Mouse (Mus musculus) 3T3-L1 (cell line): Measurements from ENCODE around the gene Pus10.

ENCODE experiments used
- DNase-seq: peaks from one replicate; pipeline ENCODE4 v3.0.0-alpha.2; 2015; ENCODE audit warnings: low read depth, low spot score

Pus10 gene

DNA sequence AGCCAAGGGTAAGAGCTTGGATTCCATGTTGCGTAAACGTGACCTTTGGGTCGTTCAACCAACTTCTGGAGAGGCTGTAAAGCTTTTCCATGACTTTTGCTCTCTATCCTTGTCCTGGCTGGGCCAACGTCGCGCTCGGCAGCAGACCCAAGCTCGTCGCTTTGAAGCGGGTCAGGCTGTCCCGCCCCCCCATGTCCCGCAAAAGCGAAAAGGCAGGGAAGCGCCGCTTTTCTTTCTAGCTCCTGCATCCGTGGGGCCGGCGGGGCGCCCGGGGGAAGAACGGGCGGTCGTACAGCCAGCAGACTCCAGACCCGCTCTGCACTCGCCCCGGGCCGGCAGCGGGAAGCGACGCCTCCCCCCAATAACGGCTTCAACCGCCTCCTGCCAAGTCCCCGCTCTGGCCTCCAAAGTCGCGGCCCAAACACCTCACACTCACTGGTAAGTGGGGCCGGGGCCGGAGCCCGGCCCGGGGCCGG lies at the start of gene Pus10:
Gene Pus10 (plus strand): TSS at position 364 of the 476 bp plus-strand sequence.
- DNase-seq = peak; percentile 60

DNA sequence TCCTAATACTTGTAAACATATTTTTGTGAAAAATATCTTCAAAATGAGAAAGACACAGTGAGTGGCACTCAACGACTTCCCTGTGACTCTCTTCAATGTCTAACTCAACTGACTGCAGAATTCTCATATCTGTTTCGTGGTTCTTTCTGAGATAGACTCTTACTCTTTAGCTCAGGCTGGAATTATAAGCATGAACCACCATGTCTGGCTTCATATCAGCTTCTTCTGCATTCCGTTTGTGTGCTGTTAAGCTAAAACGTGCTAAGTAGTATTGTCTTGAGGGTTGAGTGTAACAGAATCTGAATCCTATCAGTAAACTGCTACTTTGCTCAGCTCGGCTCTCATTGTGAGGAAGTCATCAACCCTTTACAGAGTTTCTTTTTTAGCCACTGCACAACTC lies 46.5 kb upstream of the Pus10 start:
- DNase-seq = no peak

DNA sequence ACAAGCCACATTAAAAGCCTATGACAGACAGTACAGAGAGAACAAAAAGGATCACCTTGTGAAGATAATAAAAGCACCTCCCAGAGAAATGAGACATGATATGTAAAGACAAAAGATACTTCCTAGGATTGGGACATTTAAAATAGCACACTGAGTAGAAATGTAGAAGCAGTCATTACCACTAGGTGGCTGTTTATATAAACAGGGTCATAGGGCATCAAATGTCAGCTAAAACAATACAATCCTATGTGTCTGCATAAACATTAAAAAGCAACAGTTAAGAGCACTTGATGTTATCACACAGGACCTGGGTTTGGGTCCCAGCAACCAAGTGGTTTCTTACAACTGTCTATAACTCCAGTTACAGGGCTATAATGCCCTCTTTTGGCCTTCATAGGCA lies 34.8 kb upstream of the Pus10 start:
- DNase-seq = peak; percentile 27

DNA sequence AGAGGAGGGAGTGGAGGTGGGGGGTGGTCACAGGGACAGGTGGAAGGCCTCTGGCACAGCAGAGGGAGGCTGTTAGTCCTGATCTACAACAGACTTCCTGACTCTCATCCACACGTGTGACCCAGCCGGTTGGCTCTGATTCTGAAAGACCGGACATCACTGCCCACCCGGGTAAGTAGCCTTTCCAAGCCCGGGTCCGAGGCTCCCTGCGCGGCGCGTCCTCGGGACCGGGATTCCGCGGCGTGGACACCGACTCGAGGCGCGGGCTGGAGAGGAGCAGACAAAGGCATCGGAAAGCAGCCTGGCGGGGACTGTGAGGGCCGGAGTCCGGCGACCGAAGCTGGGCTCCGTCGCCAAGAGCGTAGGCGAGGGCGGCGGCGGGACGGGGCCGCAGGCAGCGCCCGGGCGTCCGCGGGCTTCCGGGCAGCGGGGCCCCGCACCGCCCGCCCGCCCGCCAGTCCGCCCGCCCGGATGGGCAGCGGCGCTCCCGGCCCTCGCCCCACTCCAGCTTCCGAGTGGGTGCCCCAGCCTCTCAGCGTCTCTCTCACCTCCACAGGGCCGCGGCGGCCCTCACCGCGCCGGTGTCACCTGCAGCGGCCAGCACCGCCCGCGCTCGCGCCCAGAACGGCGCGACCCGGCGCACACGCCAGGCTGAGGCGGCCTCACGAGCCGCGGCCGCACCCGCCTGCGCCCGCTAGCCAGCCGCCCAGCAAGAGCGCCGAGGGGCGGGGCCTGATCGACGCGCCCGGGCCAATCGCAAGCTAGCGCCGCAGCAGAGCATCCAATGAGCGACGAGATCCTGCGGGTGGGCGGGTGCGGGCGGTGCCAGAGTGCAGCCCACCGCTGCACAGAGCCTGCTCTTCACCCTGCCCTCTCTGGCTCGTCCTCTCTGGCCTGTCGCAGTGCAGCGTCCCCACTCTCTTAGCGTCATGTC lies 32.3 kb upstream of the Pus10 start, which contains the start of gene 0610010F05Rik:
Gene 0610010F05Rik (minus strand): TSS at position 695 of the 934 bp plus-strand sequence.
- peak; percentile 87 for DNase-seq

DNA sequence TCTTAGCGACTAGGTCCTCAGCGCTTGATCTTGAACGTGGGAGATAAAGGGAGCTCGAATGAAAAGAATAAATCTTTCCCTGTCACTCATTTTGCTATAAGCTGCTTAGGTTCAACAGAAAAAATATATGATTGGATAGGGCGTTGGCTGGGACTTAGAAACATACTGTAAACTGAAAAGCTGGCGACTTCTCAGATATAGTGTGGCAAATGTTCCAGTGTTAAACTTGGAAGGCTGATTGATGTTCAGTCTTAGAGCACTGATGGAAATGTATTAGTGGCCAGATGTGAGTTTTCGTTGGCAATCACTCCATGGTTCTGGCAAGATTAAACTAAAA lies 31.6 kb upstream of the Pus10 start:
- no peak for DNase-seq

DNA sequence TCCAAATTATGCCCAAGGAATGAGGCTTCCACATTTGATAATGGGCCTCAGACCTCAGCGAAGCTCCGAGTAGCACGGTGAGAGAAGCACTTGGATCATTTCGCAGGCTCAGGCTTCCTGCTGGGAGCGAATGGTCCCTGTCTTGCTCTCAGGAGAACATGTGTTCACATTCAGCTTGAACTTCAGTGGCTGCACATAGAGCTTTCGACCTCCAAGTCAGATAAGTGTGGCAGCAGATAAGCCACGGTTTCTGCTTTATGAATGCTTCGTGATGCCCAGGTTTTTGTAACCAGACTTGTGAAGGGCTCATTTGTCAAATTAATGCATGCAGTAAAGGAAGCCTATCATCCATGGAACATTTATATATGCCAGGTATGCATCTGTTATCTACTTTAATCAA lies 30.9 kb upstream of the Pus10 start:
- DNase-seq = no peak

DNA sequence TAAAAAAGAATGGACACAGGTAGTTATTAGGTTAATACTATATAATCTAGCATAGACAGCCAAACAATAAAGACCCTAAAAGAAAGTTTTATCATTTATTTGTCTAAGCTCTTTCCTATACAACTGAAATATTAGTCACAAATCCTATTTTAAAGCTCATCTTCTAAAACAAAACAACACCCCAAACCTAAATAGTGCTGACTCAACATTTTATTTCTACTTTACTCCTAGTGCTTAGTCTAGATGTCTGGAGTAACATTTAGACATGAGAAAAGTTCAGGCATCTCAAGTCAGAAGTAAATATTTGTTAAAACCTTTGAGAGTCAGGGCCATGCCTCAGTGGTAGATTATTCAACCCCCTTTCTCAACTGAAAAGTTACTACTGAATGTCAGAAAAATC lies 18.0 kb upstream of the Pus10 start:
- DNase-seq = no peak

DNA sequence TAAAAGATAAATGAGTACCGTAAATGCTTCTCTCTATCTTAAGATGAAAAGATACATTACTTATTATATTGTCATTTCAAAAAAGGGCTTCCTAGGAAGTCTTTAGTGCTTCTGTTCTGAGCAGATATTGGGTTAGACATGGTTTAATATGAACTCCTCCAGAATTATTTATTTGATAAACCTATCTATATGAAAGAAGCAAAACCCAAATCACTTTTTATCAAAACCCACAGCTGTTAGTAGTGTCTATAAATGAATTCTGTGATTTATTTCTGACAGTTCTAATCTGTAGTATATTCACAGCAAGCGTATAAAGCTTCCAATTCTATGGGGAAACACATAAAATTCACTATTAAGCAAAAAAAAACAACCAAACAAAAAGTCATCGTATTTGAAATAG lies 17.6 kb upstream of the Pus10 start:
- no peak for DNase-seq

DNA sequence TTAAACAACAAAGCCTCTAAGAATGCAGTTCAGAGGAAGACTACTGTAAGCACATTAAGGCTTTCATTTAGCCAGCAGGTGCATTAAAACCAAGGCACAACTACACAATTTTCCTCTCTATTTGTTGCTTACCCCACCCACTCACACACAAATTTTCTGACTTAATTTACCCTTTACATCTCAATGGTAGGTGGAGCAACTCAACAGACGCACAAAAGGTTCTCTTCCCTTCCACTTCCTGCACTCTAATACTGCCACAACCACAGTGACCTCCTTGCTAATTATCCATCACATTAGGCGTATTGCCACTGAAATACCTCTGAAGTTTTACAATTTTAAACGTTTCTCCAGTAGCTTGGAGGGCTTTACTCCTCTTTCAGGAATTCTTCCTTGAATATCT lies 11.8 kb upstream of the Pus10 start:
- no peak for DNase-seq

DNA sequence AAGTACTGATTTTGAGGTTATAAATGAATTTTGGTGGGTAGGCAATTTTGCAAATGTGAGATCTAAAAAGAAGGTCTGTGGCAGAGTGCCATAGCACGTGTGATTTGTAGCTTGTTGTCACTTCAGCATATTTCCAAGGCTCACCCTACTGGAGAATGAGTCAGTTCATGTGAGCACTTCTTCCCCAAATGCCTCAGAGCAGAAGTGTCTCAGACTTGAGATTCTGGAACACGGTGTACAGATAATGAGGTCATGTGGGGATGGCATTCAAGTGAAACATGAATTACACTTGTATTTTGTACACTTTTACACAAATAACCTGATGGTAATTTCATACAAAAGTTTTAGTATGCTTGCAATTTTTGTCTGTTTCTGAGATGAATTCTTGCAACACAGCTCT lies 7.7 kb upstream of the Pus10 start:
- no peak for DNase-seq

DNA sequence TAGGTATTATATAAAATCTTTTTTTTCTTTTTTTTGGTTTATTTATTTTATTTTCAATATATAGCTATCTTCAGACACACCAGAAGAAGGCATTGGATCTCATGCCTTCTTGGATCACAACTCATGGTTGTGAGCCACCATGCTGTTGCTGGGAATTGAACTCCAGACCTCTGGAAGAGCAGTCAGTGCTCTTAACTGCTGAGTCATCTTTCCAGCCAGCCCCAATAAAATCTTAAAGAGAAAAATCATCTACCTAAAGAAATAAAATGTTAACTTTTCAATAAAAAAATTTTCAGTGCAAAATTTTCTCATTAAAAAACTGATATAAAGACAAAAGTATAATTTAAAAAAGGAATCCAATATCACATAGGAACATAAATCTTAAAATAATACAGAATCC lies 1.2 kb upstream of the Pus10 start:
- peak; percentile 31 for DNase-seq

DNA sequence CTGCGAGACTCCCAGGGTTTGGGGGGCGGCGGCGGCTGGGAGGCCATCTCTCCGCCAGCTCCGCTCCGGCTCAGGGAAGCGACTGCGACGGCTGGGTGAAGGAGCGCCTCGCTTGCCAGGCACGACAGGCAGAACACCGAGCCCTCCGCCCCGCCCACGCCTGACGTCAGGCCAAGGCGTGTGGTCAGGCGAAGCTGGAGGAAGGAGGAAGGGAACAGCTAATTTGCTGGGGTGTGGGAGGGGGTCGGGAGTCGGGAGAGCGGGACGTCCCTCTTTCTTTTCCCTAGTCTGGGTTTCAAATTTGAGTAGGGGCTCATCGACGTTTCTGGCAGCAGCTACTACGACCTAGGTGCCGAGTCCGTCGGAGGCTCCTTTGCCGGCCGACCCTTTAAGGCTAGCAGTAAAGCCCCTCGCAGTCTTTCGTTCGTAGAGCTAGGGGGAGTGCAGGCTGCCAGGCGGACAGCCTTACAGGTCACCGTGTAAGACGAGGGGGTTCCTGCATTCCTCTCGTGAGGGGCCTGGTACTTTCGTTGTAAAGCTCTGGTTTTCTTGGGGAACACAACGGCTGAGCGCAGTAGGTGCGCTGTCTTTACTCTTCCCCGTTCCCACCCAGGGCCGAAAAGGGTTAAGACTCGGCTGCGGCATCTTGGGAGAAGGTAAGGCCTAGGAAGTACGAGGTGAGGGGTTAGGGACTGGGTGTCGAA lies 476 bp downstream of the Pus10 start, which contains the start of gene Pex13:
Gene Pex13 (minus strand): TSS at position 162 of the 704 bp plus-strand sequence.
- DNase-seq = peak; percentile 89

DNA sequence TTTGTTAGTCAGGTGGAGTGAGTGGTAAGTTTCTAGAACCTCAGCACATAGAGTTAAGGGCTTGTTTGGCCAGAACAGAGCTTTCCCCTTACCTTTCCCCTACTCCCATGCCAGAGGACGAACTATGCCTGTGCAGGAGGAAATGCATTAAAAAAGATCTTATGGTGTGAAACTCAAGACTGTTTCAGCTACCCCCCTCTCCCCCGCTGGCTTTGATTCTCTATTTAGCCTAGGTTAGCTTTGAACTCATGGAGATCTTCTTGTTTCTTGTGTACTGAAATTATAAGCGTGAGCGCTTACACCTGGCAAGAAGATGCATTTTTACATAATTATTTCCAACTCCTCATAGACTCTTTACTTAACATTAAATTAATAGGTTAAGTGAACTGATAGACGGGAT lies 1.1 kb downstream of the Pus10 start:
- no peak for DNase-seq

DNA sequence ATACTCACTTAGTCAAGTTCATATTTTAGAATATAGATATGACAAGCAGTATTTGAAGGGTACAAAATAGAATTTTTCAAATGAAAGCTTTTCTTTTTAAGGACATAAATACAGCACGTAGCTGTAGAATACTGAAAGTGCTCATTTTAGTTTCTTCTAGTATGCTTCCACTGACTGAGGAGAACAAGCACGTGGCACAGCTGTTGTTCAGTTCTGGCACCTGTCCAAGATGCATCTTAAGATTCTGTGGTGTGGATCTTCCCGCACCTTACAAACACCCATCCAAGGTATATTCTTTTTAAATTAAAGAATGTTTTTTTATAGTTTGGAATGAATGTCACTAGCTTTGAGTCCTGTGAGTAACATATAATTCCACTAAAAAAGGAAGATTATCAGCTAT lies 1.7 kb downstream of the Pus10 start:
- peak; percentile 59 for DNase-seq

DNA sequence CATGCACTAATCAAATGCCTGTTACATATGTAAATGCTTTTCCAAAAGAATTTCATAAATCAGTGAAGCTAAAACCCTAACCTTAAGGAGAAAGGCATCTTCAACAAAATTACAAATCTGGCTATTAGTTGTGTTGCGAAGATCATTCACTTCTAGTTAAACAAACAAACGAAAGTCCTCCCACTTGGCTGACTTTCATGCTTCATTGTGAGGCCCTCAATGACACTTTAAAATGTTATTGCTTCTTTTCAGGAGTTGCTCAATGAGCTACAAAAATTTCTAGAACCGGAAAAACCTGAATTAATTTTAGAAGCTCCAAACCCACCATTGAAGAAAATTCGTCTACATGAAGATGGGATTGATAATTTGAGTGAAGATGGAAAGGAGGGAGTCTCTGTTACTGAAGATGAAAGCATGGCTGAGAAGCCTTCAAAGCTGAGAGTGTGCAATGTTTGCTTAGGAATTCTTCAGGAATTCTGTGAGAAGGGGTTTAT lies 6.8 kb downstream of the Pus10 start:
- no peak for DNase-seq

DNA sequence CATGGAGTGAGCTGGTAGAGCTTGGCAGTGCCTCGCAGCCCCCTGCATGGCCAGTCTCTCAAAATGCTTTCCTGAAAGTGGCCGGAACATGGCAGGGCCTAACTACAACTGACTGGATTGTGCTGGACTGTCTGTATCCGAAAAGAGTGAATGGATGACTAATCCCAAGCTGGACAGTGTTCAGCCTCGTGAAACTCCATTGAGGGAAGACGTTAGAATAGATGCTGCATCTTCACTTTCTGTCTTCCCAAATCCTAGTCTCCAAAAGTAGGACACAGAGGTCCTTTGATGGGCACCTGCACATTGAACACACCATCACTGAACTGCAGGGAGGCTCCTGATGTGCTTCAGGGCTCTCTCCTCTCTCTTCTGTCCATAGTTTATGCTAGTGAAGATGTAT lies 10.6 kb downstream of the Pus10 start:
- DNase-seq = no peak

DNA sequence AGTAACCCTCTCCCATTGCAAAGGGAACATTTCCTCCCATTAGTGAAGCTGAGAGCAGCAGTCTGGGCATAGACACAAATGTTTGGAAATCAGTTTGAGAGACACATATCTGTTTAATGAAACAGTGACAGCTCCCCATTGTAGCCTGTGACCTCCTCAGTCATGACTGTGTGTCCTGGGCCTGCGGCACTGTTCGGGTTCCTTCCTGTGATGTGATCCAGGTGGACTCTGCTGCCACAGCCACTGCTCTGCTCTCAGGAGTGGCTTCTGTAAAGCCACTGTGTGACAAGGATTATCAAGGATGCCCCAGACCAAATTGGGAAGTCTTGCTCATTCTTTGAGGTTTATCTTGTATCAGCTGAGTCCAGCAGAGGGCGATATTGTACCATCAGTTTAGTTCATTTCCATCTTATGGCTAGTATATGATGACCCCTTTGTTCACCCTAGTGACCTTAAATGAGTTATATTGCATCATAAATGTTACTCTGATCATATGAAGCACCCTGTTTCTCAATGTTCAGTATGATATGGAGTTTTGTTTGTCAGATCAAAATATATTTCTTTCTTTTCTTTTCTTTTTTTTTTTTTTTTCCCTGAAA lies 13.7 kb downstream of the Pus10 start:
- peak; percentile 85 for DNase-seq

DNA sequence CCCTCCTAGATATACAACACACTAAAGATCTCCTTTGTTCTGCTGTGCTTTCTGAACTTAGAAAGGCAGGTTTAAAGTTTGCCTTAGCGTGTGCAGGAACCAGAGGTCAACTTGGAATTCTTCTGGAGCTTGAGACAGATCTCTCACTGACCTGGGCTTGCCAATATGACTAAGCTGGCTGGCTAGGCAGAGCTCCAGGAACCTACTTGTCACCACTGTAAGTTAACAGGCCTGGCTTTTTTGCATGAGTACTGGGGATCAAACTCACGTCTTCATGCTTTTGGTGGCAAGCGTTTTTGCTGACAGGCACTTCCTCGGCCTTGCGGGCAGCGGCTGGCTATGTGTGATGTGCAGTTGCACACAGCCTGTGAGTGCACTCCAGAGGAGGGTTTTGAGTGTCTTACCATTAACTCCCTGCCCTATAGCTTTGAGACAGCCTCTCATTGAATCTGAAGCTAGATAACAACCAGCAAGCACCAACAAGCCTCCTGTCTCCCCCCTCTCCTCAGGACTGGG lies 15.0 kb downstream of the Pus10 start:
- peak; percentile 72 for DNase-seq

DNA sequence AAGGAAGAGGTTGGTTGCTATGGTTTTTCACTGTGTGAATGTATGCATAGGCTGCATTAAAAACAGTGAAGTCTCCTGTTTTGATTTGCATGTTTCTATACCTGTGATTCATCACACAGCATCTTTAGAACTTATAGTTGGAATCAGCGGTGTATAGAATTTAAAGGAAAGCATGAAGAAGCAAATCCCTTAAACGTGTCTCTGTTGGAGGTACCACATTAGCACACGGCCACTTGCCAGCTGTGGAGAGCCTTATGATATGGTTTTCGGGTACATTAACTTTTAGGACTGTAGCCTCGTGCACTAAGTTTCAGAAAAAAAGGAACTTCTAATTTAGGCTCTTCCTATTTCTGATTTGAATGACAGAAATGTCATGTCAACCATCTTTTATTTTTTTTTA lies 17.1 kb downstream of the Pus10 start:
- DNase-seq = no peak

DNA sequence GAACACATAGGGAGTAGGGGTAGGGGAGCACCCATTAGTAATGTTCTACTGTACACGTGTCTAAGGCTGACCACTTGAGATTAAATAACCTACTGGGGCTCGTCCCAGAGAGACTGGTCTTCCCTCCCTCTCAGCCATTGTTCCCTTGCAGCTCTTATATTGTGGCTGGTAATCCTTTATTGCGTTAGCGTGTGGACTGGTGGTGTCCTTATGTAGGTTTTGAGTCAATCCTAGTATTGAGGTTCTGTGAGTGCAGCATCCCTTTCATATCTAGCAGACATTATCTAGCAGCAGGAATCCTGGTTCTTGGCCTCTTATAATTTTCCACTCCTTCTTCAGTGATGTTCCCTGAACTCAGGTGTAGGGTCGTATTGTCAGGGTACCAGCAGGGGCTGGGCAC lies 21.2 kb downstream of the Pus10 start:
- no peak for DNase-seq

DNA sequence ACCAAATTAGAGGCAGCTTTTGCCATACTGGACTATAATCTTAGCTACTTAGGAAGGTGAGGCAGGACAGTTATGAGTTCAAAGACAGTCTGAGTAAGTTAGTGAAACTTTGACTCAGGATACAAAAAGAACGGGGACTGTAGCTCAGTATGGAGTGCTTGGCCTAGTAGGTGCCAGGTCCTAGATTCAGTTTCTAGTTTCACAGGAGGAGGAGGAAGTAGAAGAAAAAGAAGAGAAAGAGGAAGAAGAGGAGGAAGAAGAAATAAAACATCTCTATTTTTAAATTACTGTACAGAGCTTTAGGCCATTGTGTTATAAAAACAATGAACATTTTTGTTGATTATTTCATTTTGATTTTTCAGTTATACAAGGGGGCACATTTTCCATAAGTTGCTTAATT lies 22.6 kb downstream of the Pus10 start:
- no peak for DNase-seq

DNA sequence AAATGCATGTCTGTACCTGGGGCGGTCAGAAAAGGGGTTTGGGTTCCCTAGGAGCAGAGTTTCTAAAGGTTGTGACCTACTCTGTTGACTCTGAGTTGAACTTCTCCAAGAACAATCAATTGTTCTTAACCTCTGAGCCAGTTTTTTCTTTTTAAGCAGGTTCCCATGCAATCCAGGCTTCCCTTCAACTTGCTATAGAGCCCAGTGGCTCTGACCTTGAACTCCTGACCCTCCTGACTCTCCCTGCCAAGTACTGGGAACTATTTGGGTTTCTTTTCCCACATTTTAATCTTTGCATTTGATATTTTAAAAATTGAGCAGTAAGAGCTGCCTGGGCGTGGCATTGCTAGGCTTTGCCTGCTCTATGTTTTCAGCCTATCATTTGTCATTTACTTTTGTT lies 27.8 kb downstream of the Pus10 start:
- no peak for DNase-seq
